Mouse (Mus musculus) mature B cell (primary cell): ENCODE results near the gene Fgfr1op2.

ENCODE experiments used
- in situ Hi-C: fragments of 300-500 bp; cut with MboI; formaldehyde crosslinking; loops from 2 replicates; pipeline ENCODE4 v1.14.3; 2019

Fgfr1op2 gene

GRCm38 (mm10) chr6:146602601-146603000, 25.6 kb downstream of the Fgfr1op2 start:
- in situ Hi-C loops: no loop called here

DNA sequence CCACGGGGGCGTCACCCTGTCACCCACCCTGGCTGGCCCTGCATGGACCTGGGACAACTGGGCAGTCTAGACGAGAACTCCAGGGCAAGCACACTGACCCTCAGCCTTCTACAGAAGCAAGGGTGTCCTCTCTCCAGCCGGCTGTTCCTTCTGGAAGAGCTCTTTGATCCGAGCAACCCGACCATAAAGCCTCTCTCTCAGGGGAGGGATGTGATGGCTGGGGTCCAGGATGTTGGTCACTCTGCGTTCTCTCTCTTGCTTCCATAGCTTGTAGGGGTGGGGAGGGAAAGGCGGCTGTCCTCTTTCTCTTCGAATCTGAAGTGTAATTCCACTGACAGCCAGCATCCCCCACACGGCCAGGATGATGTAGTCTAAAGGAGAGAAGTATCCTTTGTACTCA, 26.6 kb downstream of the Fgfr1op2 start:
- in situ Hi-C loops: no loop called here

- in situ Hi-C loops: no loop called here
These were observed 34.4 kb downstream of the Fgfr1op2 start for GRCm38 (mm10) chr6:146611385-146611784.

- in situ Hi-C loops: no loop called here
These were observed 34.9 kb downstream of the Fgfr1op2 start for GRCm38 (mm10) chr6:146611897-146612296.

DNA sequence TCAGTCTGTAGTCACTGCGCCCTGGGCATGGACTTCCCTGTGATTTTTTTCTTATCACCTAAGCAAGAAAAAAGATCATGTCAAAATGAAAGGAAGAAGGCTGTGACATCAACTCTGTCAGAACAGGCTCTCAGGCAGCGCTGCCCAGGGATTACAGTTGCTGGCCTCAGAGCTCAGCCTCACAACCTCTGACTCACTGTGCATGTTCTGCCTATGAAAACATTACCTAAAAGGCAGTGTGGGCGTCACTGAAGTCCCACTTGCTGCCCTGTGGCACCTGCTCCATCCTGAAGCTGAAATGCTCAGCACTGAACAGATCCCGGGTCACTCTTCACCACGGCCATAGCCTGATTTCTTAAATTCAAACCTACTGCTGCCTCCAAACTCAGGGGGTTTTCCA, 35.7 kb downstream of the Fgfr1op2 start:
- in situ Hi-C loops: no loop called here

- in situ Hi-C loops: no loop called here
These were observed 36.9 kb downstream of the Fgfr1op2 start for GRCm38 (mm10) chr6:146613907-146614306.

DNA sequence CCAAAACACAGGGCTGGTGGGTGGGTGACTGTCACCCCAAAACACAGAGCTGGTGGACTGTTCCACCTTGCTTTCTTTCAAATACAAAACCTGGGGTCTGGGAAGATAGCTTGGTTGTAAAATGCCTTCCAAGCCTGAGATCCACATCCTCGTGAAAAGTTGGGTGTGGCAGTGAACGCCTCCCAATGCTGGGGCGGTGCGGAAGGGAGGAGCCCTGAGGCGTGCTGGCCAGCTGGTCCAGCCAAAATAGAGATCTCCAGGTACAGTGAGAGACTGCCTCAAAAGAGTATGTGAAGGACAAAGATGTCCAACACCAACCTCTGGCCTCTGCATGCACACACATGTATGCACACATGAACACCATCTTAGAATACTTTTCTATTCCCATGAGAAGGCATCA, 37.5 kb downstream of the Fgfr1op2 start:
- in situ Hi-C loops: no loop called here

GRCm38 (mm10) chr6:146615891-146616290, 38.9 kb downstream of the Fgfr1op2 start:
- in situ Hi-C loops: no loop called here

GRCm38 (mm10) chr6:146616670-146617069, 39.7 kb downstream of the Fgfr1op2 start:
- in situ Hi-C loops: no loop called here

DNA sequence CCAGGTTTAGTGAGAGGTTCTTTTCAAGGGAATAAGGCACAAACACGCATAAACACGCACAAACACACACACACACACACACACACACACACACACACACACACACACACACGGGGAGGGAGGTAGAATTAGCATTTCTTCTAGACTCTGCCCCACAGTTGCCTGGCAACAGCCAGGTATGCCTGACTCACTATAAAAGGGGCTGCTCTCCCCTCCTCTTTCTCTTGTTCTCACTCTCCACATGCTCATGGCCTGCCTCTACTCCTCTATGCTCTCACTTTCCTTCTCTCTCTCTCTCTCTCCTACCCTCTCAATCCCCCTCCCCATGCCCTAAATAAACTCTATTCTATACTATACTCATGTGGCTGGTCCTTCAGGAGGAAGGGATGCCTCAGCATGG, 51.1 kb downstream of the Fgfr1op2 start:
- in situ Hi-C loops: no loop called here

GRCm38 (mm10) chr6:146629781-146630756, 53.1 kb downstream of the Fgfr1op2 start:
- in situ Hi-C loops: no loop called here

DNA sequence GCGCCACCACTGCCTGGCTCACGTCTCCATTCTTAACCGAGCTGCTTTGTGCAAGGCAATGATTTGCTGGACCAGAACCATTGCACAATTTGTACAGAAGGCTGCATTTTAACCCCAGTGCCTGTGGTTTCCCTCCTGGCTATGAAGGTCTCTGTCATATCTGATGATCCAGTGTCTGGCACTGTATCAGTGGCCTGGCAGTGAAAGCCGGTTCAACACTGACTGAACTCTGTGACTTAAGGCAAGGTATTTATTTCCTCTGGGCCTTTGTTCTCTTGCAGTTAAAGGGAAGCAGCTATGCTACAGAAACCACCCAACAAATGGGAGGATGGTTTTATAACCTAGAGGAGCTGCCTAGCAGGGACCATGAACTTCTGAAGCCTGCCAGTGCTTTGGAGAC, 54.0 kb downstream of the Fgfr1op2 start:
- in situ Hi-C loops: no loop called here

DNA sequence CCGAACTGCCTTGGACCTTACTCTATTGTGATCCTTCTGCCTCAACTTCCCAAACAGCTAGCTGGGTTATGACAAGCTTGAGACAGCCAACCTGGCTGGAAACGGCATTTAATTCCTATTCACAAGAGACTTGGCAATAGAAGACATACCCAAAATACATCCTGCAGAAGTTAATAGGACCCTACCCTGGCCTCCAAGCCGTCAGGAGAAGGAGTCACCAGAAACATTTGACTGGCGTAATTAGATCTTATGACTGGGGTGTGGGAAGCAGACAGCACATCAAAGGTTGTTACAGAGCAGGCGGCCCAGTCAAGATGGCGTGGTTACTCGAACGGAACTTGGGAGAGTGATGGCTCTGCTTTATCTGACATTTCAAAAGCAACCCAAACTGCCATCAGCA, 54.8 kb downstream of the Fgfr1op2 start:
- in situ Hi-C loops: no loop called here

- in situ Hi-C loops: no loop called here
These were observed 55.4 kb downstream of the Fgfr1op2 start for GRCm38 (mm10) chr6:146632403-146632802.

GRCm38 (mm10) chr6:146633097-146633496, 56.1 kb downstream of the Fgfr1op2 start:
- in situ Hi-C loops: no loop called here

DNA sequence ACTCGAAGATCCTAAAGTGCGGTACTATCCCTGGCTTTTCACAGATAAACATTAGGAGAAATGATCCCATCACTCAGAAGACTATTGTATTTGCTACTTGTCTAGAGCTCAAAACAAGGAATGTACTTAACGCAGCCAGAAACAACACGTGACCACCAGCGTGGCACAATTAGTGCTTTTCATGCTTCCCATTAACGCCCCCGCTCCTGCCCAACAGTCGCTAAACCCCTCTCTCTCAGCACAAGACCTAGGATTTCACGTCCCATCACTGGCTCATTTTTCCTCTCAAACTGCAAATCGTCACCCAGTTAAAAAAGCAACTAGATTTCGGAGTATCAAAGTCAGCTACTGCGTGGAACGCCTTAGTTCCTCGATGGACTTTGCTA, 56.6 kb downstream of the Fgfr1op2 start:
- in situ Hi-C loops: no loop called here

DNA sequence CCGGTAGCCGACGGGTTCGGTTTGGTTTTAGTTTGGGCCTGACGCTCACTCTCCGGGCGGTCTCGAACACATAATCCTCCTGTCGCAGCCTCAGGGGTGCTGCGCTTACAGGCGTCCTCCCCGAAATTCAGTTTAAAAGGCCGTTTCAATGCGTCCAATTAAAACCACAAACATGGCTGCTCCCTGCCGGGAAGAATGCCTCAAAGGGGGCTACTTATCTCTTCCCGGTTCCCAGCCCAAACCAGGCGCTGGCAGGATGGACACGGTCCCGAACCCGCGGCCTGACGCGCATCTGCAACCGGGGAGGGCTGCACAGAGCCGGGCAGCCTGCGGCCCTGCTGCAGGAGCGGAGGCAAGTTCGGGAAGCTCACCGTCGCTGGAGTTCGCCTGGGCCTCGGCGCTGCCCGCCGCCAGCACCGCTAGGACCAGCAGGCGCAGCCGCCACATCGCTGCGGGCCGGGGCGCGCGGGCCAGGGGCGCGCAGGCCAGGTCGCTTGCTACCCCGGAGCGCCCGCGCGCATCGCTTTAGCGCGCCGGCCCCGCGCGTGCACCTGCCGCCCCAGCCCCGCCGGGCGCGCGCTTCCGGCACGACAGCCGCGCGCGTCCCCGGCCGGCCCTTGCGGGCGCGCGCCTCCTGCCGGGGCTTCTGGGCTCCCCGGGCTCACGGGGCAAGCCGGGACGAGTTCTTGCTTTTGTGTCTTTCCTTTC, 57.2 kb downstream of the Fgfr1op2 start:
- in situ Hi-C loops: no loop called here

GRCm38 (mm10) chr6:146634759-146635606, 58.0 kb downstream of the Fgfr1op2 start:
- in situ Hi-C loops: no loop called here

- in situ Hi-C loops: no loop called here
These were observed 59.5 kb downstream of the Fgfr1op2 start for GRCm38 (mm10) chr6:146636482-146636881.

- in situ Hi-C loops: no loop called here
These were observed 63.3 kb downstream of the Fgfr1op2 start for GRCm38 (mm10) chr6:146640068-146640965.

GRCm38 (mm10) chr6:146640991-146641390, 64.0 kb downstream of the Fgfr1op2 start:
- in situ Hi-C loops: no loop called here
